Mouse (Mus musculus) megakaryocyte, embryonic 14.5 days (primary cell): ENCODE measurements around the gene Arid5a. TPM values are rescaled to one million over a fixed set of nuclear protein-coding genes. Genes with fewer than 3 reads are reported as not detected.
A peak's percentile ranks its signal among the peaks of the same experiment; 100 is the strongest.

ENCODE experiments used
- H3K27me3 ChIP-seq: replicated peaks from 2 replicates; pipeline ENCODE3; 2012; ENCODE audit warnings: inconsistent platforms
- H3K36me3 ChIP-seq: replicated peaks from 2 replicates; pipeline ENCODE3; 2012; ENCODE audit warnings: low read length, inconsistent platforms, mixed read lengths
- H3K4me1 ChIP-seq: 2 replicates; pipeline ENCODE4 v1.6.1; 2012; ENCODE audit warnings: inconsistent platforms
- H3K4me3 ChIP-seq: replicated peaks from 2 replicates; pipeline ENCODE3; 2012; ENCODE audit warnings: moderate library complexity, mild to moderate bottlenecking, inconsistent platforms
- H3K9me3 ChIP-seq: 2 replicates; pipeline ENCODE4 v1.6.1; 2012; ENCODE audit warnings: inconsistent platforms
- FLI1 ChIP-seq: IDR thresholded peaks from 2 replicates; pipeline ENCODE4 v1.6.1; 2012; ENCODE audit warnings: low read length, inconsistent platforms, mixed read lengths
- GATA1 ChIP-seq: IDR thresholded peaks from 3 replicates; pipeline ENCODE4 v1.6.1; 2012; ENCODE audit warnings: mixed read lengths, low read length, inconsistent platforms, borderline replicate concordance
- polyA plus RNA-seq: library from polyadenylated mRNA; stranded (reverse); fragments of >175 nt; gene quantifications from 2 replicates; pipeline ENCODE4 v1.2.3, GENCODE M21; 2012; ENCODE audit warnings: low replicate concordance; ENCODE audit not compliant: insufficient read depth

Gene Arid5a
- polyA plus RNA-seq, 1 experiment: 17.4 TPM

GRCm38 (mm10) chr1:36281849-36282248 lies 25.7 kb upstream of the Arid5a start:
- H3K4me1 ChIP-seq: peaks cover 18% of the 10 kb centered on the region
- peaks cover 40% of the 10 kb centered on the region for H3K27me3 ChIP-seq
- H3K9me3 ChIP-seq: peaks cover 9% of the 10 kb centered on the region
- no peaks in the 10 kb centered on the region for H3K36me3 ChIP-seq
- H3K4me3 ChIP-seq: no peak overlapping the region
- no peak for TF ChIP-seq FLI1
- no peak for TF ChIP-seq GATA1

GRCm38 (mm10) chr1:36293470-36293869 lies 14.1 kb upstream of the Arid5a start:
- Histone ChIP-seq H3K4me3 (no peak overlapping the region), H3K9me3 (peaks cover 27% of the 10 kb centered on the region), H3K4me1 (peaks cover 25% of the 10 kb centered on the region), H3K36me3 (no peaks in the 10 kb centered on the region), H3K27me3 (peaks cover 76% of the 10 kb centered on the region)
- no peak for TF ChIP-seq FLI1
- no peak for TF ChIP-seq GATA1

- TF ChIP-seq FLI1 (no peak), GATA1 (no peak)
- no peaks in the 10 kb centered on the region for H3K36me3 ChIP-seq
- H3K4me3 ChIP-seq: no peak overlapping the region
- H3K9me3 ChIP-seq: peaks cover 27% of the 10 kb centered on the region
- H3K27me3 ChIP-seq: peaks cover 80% of the 10 kb centered on the region
- H3K4me1 ChIP-seq: peaks cover 25% of the 10 kb centered on the region
These were observed 13.1 kb upstream of the Arid5a start for GRCm38 (mm10) chr1:36294402-36294801.

GRCm38 (mm10) chr1:36296466-36297149 lies 10.9 kb upstream of the Arid5a start:
- H3K36me3 ChIP-seq: no peaks in the 10 kb centered on the region
- H3K4me1 ChIP-seq: peaks cover 25% of the 10 kb centered on the region
- peaks cover 89% of the 10 kb centered on the region for H3K27me3 ChIP-seq
- peaks cover 17% of the 10 kb centered on the region for H3K9me3 ChIP-seq
- TF ChIP-seq FLI1: no peak
- no peak for TF ChIP-seq GATA1
- H3K4me3 ChIP-seq: peak overlapping the region; percentile 51

GRCm38 (mm10) chr1:36298107-36298506 lies 9.4 kb upstream of the Arid5a start:
- TF ChIP-seq GATA1 (no peak), FLI1 (no peak)
- Histone ChIP-seq H3K4me1 (peaks cover 27% of the 10 kb centered on the region), H3K27me3 (peaks cover 96% of the 10 kb centered on the region), H3K9me3 (peaks cover 17% of the 10 kb centered on the region), H3K36me3 (no peaks in the 10 kb centered on the region), H3K4me3 (no peak overlapping the region)

- Histone ChIP-seq H3K9me3 (peaks cover 15% of the 10 kb centered on the region), H3K36me3 (no peaks in the 10 kb centered on the region), H3K27me3 (peaks cover 96% of the 10 kb centered on the region), H3K4me3 (no peak overlapping the region), H3K4me1 (peaks cover 30% of the 10 kb centered on the region)
- TF ChIP-seq FLI1: no peak
- TF ChIP-seq GATA1: no peak
These were observed 8.4 kb upstream of the Arid5a start for GRCm38 (mm10) chr1:36299126-36299525.

GRCm38 (mm10) chr1:36299676-36300075 lies 7.9 kb upstream of the Arid5a start:
- Histone ChIP-seq H3K4me3 (no peak overlapping the region), H3K4me1 (peaks cover 25% of the 10 kb centered on the region), H3K27me3 (peaks cover 96% of the 10 kb centered on the region), H3K36me3 (no peaks in the 10 kb centered on the region), H3K9me3 (peaks cover 9% of the 10 kb centered on the region)
- TF ChIP-seq FLI1 (no peak), GATA1 (no peak)

- Histone ChIP-seq H3K4me1 (peaks cover 24% of the 10 kb centered on the region), H3K4me3 (no peak overlapping the region), H3K36me3 (no peaks in the 10 kb centered on the region), H3K27me3 (peaks cover 96% of the 10 kb centered on the region), H3K9me3 (peaks cover 1% of the 10 kb centered on the region; the same call in 1 of the 2 replicates)
- TF ChIP-seq GATA1: no peak
- no peak for TF ChIP-seq FLI1
These were observed 7.0 kb upstream of the Arid5a start for GRCm38 (mm10) chr1:36300486-36300885.

GRCm38 (mm10) chr1:36302273-36302672 lies 5.3 kb upstream of the Arid5a start:
- H3K4me3 ChIP-seq: no peak overlapping the region
- peaks cover 14% of the 10 kb centered on the region for H3K4me1 ChIP-seq
- TF ChIP-seq GATA1: no peak
- no peak for TF ChIP-seq FLI1
- H3K36me3 ChIP-seq: no peaks in the 10 kb centered on the region
- peaks cover 95% of the 10 kb centered on the region for H3K27me3 ChIP-seq
- H3K9me3 ChIP-seq: no peaks in the 10 kb centered on the region

- Histone ChIP-seq H3K4me1 (peaks cover 16% of the 10 kb centered on the region), H3K4me3 (peak overlapping the region; percentile 75), H3K9me3 (no peaks in the 10 kb centered on the region), H3K36me3 (no peaks in the 10 kb centered on the region), H3K27me3 (peaks cover 91% of the 10 kb centered on the region)
- no peak for TF ChIP-seq GATA1
- no peak for TF ChIP-seq FLI1
These were observed 4.6 kb upstream of the Arid5a start for GRCm38 (mm10) chr1:36302957-36303356.
